Mouse (Mus musculus): ENCODE results near the gene Lrrk2. TPM values are rescaled to one million over a fixed set of nuclear protein-coding genes. Genes with fewer than 3 reads are reported as not detected.

The Lrrk2 gene
- polyA plus RNA-seq, 1 experiment = 4.2 TPM

GRCm38 (mm10) chr15:91641631-91642030, 31.3 kb upstream of the Lrrk2 start:
- TF ChIP-seq POLR2A (IDR thresholded peaks at IDR 0.05; ENCODE audit: control insufficient read depth, low read depth, low read length) (no peak), CTCF (IDR thresholded peaks at IDR 0.05; ENCODE audit: control insufficient read depth, insufficient read depth, insufficient replicate concordance, low read depth, low read length) (no peak)

GRCm38 (mm10) chr15:91642682-91643306, 30.2 kb upstream of the Lrrk2 start:
- TF ChIP-seq CTCF (IDR thresholded peaks at IDR 0.05; ENCODE audit: control insufficient read depth, insufficient read depth, insufficient replicate concordance, low read depth, low read length) (no peak), POLR2A (IDR thresholded peaks at IDR 0.05; ENCODE audit: control insufficient read depth, low read depth, low read length) (no peak)
- no peak overlapping the region for H3K27ac ChIP-seq (ENCODE audit: control insufficient read depth, insufficient read depth, low read depth, low read length)
- no peaks in the 10 kb centered on the region for H3K27me3 ChIP-seq (ENCODE audit: control insufficient read depth, insufficient read depth, low read length)
- no peak overlapping the region for H3K4me3 ChIP-seq (ENCODE audit: control insufficient read depth, low read depth, low read length)
- H3K4me1 ChIP-seq (ENCODE audit: control insufficient read depth, insufficient read depth, low read length) = no peaks in the 10 kb centered on the region
- H3K36me3 ChIP-seq (ENCODE audit: control insufficient read depth, insufficient read depth, low read length) = no peaks in the 10 kb centered on the region

More at GRCm38 (mm10) chr15:91641631-91642030, 31.3 kb upstream of the Lrrk2 start:
- Histone ChIP-seq H3K4me1 (ENCODE audit: control insufficient read depth, insufficient read depth, low read length) (no peaks in the 10 kb centered on the region), H3K27ac (ENCODE audit: control insufficient read depth, insufficient read depth, low read depth, low read length) (no peak overlapping the region), H3K4me3 (ENCODE audit: control insufficient read depth, low read depth, low read length) (no peak overlapping the region), H3K36me3 (ENCODE audit: control insufficient read depth, insufficient read depth, low read length) (no peaks in the 10 kb centered on the region), H3K27me3 (ENCODE audit: control insufficient read depth, insufficient read depth, low read length) (no peaks in the 10 kb centered on the region)

- TF ChIP-seq CTCF (IDR thresholded peaks at IDR 0.05; ENCODE audit: control insufficient read depth, insufficient read depth, insufficient replicate concordance, low read depth, low read length) = no peak
- TF ChIP-seq POLR2A (IDR thresholded peaks at IDR 0.05; ENCODE audit: control insufficient read depth, low read depth, low read length) = no peak
- Histone ChIP-seq H3K27ac (ENCODE audit: control insufficient read depth, insufficient read depth, low read depth, low read length) (no peak overlapping the region), H3K27me3 (ENCODE audit: control insufficient read depth, insufficient read depth, low read length) (no peaks in the 10 kb centered on the region), H3K4me1 (ENCODE audit: control insufficient read depth, insufficient read depth, low read length) (no peaks in the 10 kb centered on the region), H3K4me3 (ENCODE audit: control insufficient read depth, low read depth, low read length) (no peak overlapping the region), H3K36me3 (ENCODE audit: control insufficient read depth, insufficient read depth, low read length) (no peaks in the 10 kb centered on the region)
Observed at GRCm38 (mm10) chr15:91643632-91644348, 29.2 kb upstream of the Lrrk2 start.

GRCm38 (mm10) chr15:91650270-91650669, 22.7 kb upstream of the Lrrk2 start:
- no peaks in the 10 kb centered on the region for H3K36me3 ChIP-seq (ENCODE audit: control insufficient read depth, insufficient read depth, low read length)
- no peaks in the 10 kb centered on the region for H3K27me3 ChIP-seq (ENCODE audit: control insufficient read depth, insufficient read depth, low read length)
- no peak overlapping the region for H3K4me3 ChIP-seq (ENCODE audit: control insufficient read depth, low read depth, low read length)
- H3K27ac ChIP-seq (ENCODE audit: control insufficient read depth, insufficient read depth, low read depth, low read length) = no peak overlapping the region
- no peaks in the 10 kb centered on the region for H3K4me1 ChIP-seq (ENCODE audit: control insufficient read depth, insufficient read depth, low read length)
- no peak for TF ChIP-seq CTCF (IDR thresholded peaks at IDR 0.05; ENCODE audit: control insufficient read depth, insufficient read depth, insufficient replicate concordance, low read depth, low read length)
- no peak for TF ChIP-seq POLR2A (IDR thresholded peaks at IDR 0.05; ENCODE audit: control insufficient read depth, low read depth, low read length)

- H3K36me3 ChIP-seq (ENCODE audit: control insufficient read depth, insufficient read depth, low read length) = no peaks in the 10 kb centered on the region
- H3K27ac ChIP-seq (ENCODE audit: control insufficient read depth, insufficient read depth, low read depth, low read length) = no peak overlapping the region
- no peaks in the 10 kb centered on the region for H3K4me1 ChIP-seq (ENCODE audit: control insufficient read depth, insufficient read depth, low read length)
- H3K27me3 ChIP-seq (ENCODE audit: control insufficient read depth, insufficient read depth, low read length) = no peaks in the 10 kb centered on the region
- TF ChIP-seq CTCF (IDR thresholded peaks at IDR 0.05; ENCODE audit: control insufficient read depth, insufficient read depth, insufficient replicate concordance, low read depth, low read length) (no peak), POLR2A (IDR thresholded peaks at IDR 0.05; ENCODE audit: control insufficient read depth, low read depth, low read length) (no peak)
- no peak overlapping the region for H3K4me3 ChIP-seq (ENCODE audit: control insufficient read depth, low read depth, low read length)
Observed at GRCm38 (mm10) chr15:91651493-91651892, 21.5 kb upstream of the Lrrk2 start.

GRCm38 (mm10) chr15:91658227-91658626, 14.7 kb upstream of the Lrrk2 start:
- no peak for TF ChIP-seq CTCF (IDR thresholded peaks at IDR 0.05; ENCODE audit: control insufficient read depth, insufficient read depth, insufficient replicate concordance, low read depth, low read length)
- Histone ChIP-seq H3K27ac (ENCODE audit: control insufficient read depth, insufficient read depth, low read depth, low read length) (no peak overlapping the region), H3K4me3 (ENCODE audit: control insufficient read depth, low read depth, low read length) (no peak overlapping the region), H3K27me3 (ENCODE audit: control insufficient read depth, insufficient read depth, low read length) (no peaks in the 10 kb centered on the region), H3K36me3 (ENCODE audit: control insufficient read depth, insufficient read depth, low read length) (no peaks in the 10 kb centered on the region), H3K4me1 (ENCODE audit: control insufficient read depth, insufficient read depth, low read length) (no peaks in the 10 kb centered on the region)

- Histone ChIP-seq H3K27ac (ENCODE audit: control insufficient read depth, insufficient read depth, low read depth, low read length) (no peak overlapping the region), H3K4me3 (ENCODE audit: control insufficient read depth, low read depth, low read length) (no peak overlapping the region), H3K4me1 (ENCODE audit: control insufficient read depth, insufficient read depth, low read length) (no peaks in the 10 kb centered on the region), H3K27me3 (ENCODE audit: control insufficient read depth, insufficient read depth, low read length) (no peaks in the 10 kb centered on the region), H3K36me3 (ENCODE audit: control insufficient read depth, insufficient read depth, low read length) (no peaks in the 10 kb centered on the region)
- TF ChIP-seq POLR2A (IDR thresholded peaks at IDR 0.05; ENCODE audit: control insufficient read depth, low read depth, low read length) = no peak
- no peak for TF ChIP-seq CTCF (IDR thresholded peaks at IDR 0.05; ENCODE audit: control insufficient read depth, insufficient read depth, insufficient replicate concordance, low read depth, low read length)
Observed at GRCm38 (mm10) chr15:91660277-91661078, 12.5 kb upstream of the Lrrk2 start.

Measured in testis, adult 2 months (tissue).